Mouse (Mus musculus) left cerebral cortex, adult 18-20 months (tissue): ENCODE data around the gene Selplg. TPM values are rescaled to one million over a fixed set of nuclear protein-coding genes. Genes with fewer than 3 reads are reported as not detected.
"Not testable (repeated sequence)": the region's sequence is repeated elsewhere in the genome, so short reads cannot be mapped to it uniquely, and the experiment has no call there.

Source experiments
- DNase-seq, 2 experiments: peaks; one replicate each; pipeline ENCODE4 v3.0.0; 2021 to 2022; ENCODE audit warnings: low spot score in 2 of 2, mixed read lengths in 1 of 2
- total RNA-seq, 2 experiments: library from RNA; stranded (reverse); gene quantifications; 2 replicates each; pipeline ENCODE4 v1.2.3; 2021

The Selplg gene
- total RNA-seq, 2 experiments from 2014 or later: 26.3 to 27.5 TPM

- no peak for DNase-seq
Observed at GRCm38 (mm10) chr5:113827991-113828411, 4.4 kb downstream of the Selplg start.

- no peak for DNase-seq
Observed at GRCm38 (mm10) chr5:113826619-113827018, 5.8 kb downstream of the Selplg start.

- no peak for DNase-seq
Observed at GRCm38 (mm10) chr5:113825558-113825957, 6.9 kb downstream of the Selplg start.

GRCm38 (mm10) chr5:113824228-113824627, 8.2 kb downstream of the Selplg start:
- no peak for DNase-seq

GRCm38 (mm10) chr5:113818572-113818971, 13.9 kb downstream of the Selplg start:
- no peak for DNase-seq

GRCm38 (mm10) chr5:113815638-113816152, 16.7 kb downstream of the Selplg start:
- peak; percentile 64 to 75 for DNase-seq

GRCm38 (mm10) chr5:113815041-113815389, 17.4 kb downstream of the Selplg start:
- no peak for DNase-seq

GRCm38 (mm10) chr5:113814111-113815040, 18.1 kb downstream of the Selplg start:
- DNase-seq: no peak

- no peak for DNase-seq
Observed at GRCm38 (mm10) chr5:113813608-113814007, 18.8 kb downstream of the Selplg start.

- no peak for DNase-seq
Observed at GRCm38 (mm10) chr5:113812638-113813037, 19.8 kb downstream of the Selplg start.

GRCm38 (mm10) chr5:113811824-113812420, 20.5 kb downstream of the Selplg start:
- DNase-seq: not testable (repeated sequence)

GRCm38 (mm10) chr5:113810111-113810510, 22.3 kb downstream of the Selplg start:
- no peak for DNase-seq

- no peak for DNase-seq
Observed at GRCm38 (mm10) chr5:113808177-113808576, 24.3 kb downstream of the Selplg start.

GRCm38 (mm10) chr5:113807712-113808111, 24.7 kb downstream of the Selplg start:
- no peak for DNase-seq

GRCm38 (mm10) chr5:113806414-113806813, 26.0 kb downstream of the Selplg start:
- no peak for DNase-seq

- DNase-seq: no peak
Observed at GRCm38 (mm10) chr5:113805301-113805700, 27.1 kb downstream of the Selplg start.

GRCm38 (mm10) chr5:113804395-113804966, 28.0 kb downstream of the Selplg start:
- DNase-seq: no peak

GRCm38 (mm10) chr5:113800280-113800679, 32.2 kb downstream of the Selplg start, which contains the start of gene Tmem119:
TSS of gene Tmem119 (minus strand) at chr5:113800516.
- no peak for DNase-seq

GRCm38 (mm10) chr5:113799691-113800090, 32.8 kb downstream of the Selplg start:
- no peak for DNase-seq

GRCm38 (mm10) chr5:113798525-113798924, 33.9 kb downstream of the Selplg start:
- DNase-seq: no peak

GRCm38 (mm10) chr5:113797149-113797882, 35.1 kb downstream of the Selplg start:
- no peak for DNase-seq
